Mouse (Mus musculus) MEL (cell line): ENCODE measurements around the gene Gm826. TPM values are rescaled to one million over a fixed set of nuclear protein-coding genes. Genes with fewer than 3 reads are reported as not detected.

Experiments
- DNase-seq: peaks from one replicate; pipeline ENCODE4 v3.0.0; 2011; ENCODE audit warnings: low read depth, low spot score
- H3K27ac ChIP-seq: 2 replicates; pipeline ENCODE4 v1.5.1; 2012; ENCODE audit warnings: low read depth, mild to moderate bottlenecking, control low read depth, low read length, moderate library complexity; ENCODE audit not compliant: control insufficient read depth
- H3K27me3 ChIP-seq, 2 experiments: fragments of 150-350 bp in 1 of 2; sonication (generic) in 1 of 2; 2 replicates each; pipeline ENCODE4 v1.6.1; 2012; ENCODE audit warnings: low read length in 2 of 2, mild to moderate bottlenecking in 2 of 2, improper control_type of control experiment in 1 of 2, moderate library complexity in 1 of 2; ENCODE audit not compliant: insufficient read depth in 2 of 2, control insufficient read depth in 1 of 2
- H3K36me3 ChIP-seq, 2 experiments: 2 replicates each; pipeline ENCODE4 v1.6.1; 2012 to 2014; ENCODE audit warnings: low read length in 2 of 2, improper control_type of control experiment in 1 of 2, inconsistent platforms in 1 of 2, mild to moderate bottlenecking in 1 of 2; ENCODE audit not compliant: insufficient read depth in 2 of 2, control insufficient read depth in 1 of 2
- H3K4me1 ChIP-seq, 2 experiments: fragments of 150-350 bp in 1 of 2; sonication (generic) in 1 of 2; 2 replicates each; pipeline ENCODE4 v1.6.1; 2012; ENCODE audit warnings: low read length in 2 of 2, improper control_type of control experiment in 1 of 2, mild to moderate bottlenecking in 1 of 2; ENCODE audit not compliant: insufficient read depth in 2 of 2, control insufficient read depth in 1 of 2
- H3K4me3 ChIP-seq, 2 experiments: fragments of 150-350 bp in 1 of 2; sonication (generic) in 1 of 2; 2 replicates each; pipeline ENCODE4 v1.5.1; 2012; ENCODE audit warnings: low read depth in 2 of 2, low read length in 2 of 2, mild to moderate bottlenecking in 2 of 2, moderate library complexity in 2 of 2, control low read depth in 1 of 2, improper control_type of control experiment in 1 of 2; ENCODE audit not compliant: control insufficient read depth in 1 of 2, insufficient read depth in 1 of 2
- H3K79me2 ChIP-seq: 2 replicates; pipeline ENCODE4 v1.6.1; 2012; ENCODE audit warnings: mild to moderate bottlenecking, low read length, moderate library complexity; ENCODE audit not compliant: control insufficient read depth, poor library complexity, insufficient read depth
- H3K9ac ChIP-seq: 2 replicates; pipeline ENCODE4 v1.6.1; 2012; ENCODE audit warnings: low read depth, mild to moderate bottlenecking, control low read depth, low read length, moderate library complexity; ENCODE audit not compliant: control insufficient read depth, poor library complexity, severe bottlenecking
- H3K9me3 ChIP-seq: fragments of 150-350 bp; sonication (generic); replicated peaks from 2 replicates; pipeline ENCODE4 v1.6.1; 2012; ENCODE audit warnings: mild to moderate bottlenecking, low read length, improper control_type of control experiment, moderate library complexity; ENCODE audit not compliant: insufficient read depth
- BHLHE40 ChIP-seq: IDR thresholded peaks from 2 replicates; pipeline ENCODE4 v1.6.1; 2012; ENCODE audit warnings: low read depth, mild to moderate bottlenecking, inconsistent platforms, low read length, improper control_type of control experiment, borderline replicate concordance
- ELF1 ChIP-seq: IDR thresholded peaks from 2 replicates; pipeline ENCODE4 v1.6.1; 2014; ENCODE audit warnings: low read depth, mild to moderate bottlenecking, inconsistent platforms, low read length, improper control_type of control experiment, moderate library complexity
- HCFC1 ChIP-seq: IDR thresholded peaks from 2 replicates; pipeline ENCODE4 v1.6.1; 2012; ENCODE audit warnings: low read depth, mild to moderate bottlenecking, inconsistent platforms, low read length, improper control_type of control experiment, moderate library complexity
- JUND ChIP-seq: IDR thresholded peaks from 2 replicates; pipeline ENCODE4 v1.6.1; 2011; ENCODE audit warnings: low read depth, mild to moderate bottlenecking, improper control_type of control experiment, low read length
- MAFK ChIP-seq: IDR thresholded peaks from 2 replicates; pipeline ENCODE4 v1.6.1; 2011; ENCODE audit warnings: low read depth, mild to moderate bottlenecking, low read length, improper control_type of control experiment, borderline replicate concordance
- MAZ ChIP-seq: IDR thresholded peaks from 2 replicates; pipeline ENCODE4 v1.6.1; 2012; ENCODE audit warnings: low read depth, mild to moderate bottlenecking, inconsistent platforms, low read length, improper control_type of control experiment
- MXI1 ChIP-seq: IDR thresholded peaks from 2 replicates; pipeline ENCODE4 v1.6.1; 2011; ENCODE audit warnings: mild to moderate bottlenecking, low read depth, low read length, improper control_type of control experiment
- NELFE ChIP-seq: IDR thresholded peaks from 2 replicates; pipeline ENCODE4 v1.6.1; 2011; ENCODE audit warnings: low read depth, low read length, improper control_type of control experiment
- POLR2AphosphoS5 ChIP-seq: IDR thresholded peaks from 2 replicates; pipeline ENCODE4 v1.6.1; 2012; ENCODE audit warnings: low read depth, borderline replicate concordance, mild to moderate bottlenecking, inconsistent platforms, low read length, moderate library complexity, mixed read lengths
- SMC3 ChIP-seq: IDR thresholded peaks from 2 replicates; pipeline ENCODE4 v1.6.1; 2011; ENCODE audit warnings: low read depth, low read length, improper control_type of control experiment
- USF2 ChIP-seq, 2 experiments: IDR thresholded peaks; 2 replicates each; pipeline ENCODE4 v1.6.1; 2011 to 2012; ENCODE audit warnings: improper control_type of control experiment in 2 of 2, low read length in 2 of 2, borderline replicate concordance in 1 of 2, inconsistent platforms in 1 of 2, low read depth in 1 of 2, mild to moderate bottlenecking in 1 of 2; ENCODE audit not compliant: insufficient read depth in 1 of 2
- polyA plus RNA-seq, 2 experiments: library from polyadenylated mRNA; stranded (reverse) in 1 of 2; unstranded in 1 of 2; fragments of >175 nt in 1 of 2; fragments of >200 nt in 1 of 2; gene quantifications; 2 replicates each; pipeline versions ENCODE4 v1.2.1 to v1.2.4; 2012; ENCODE audit warnings: low replicate concordance in 2 of 2, low read depth in 1 of 2; ENCODE audit not compliant: insufficient read length in 2 of 2, insufficient read depth in 1 of 2, missing spikeins in 1 of 2
- total RNA-seq: library from RNA; depleted of rRNA; stranded (reverse); fragments of 300-350 nt; gene quantifications from 2 replicates; pipeline ENCODE4 v1.2.3, GENCODE M21; 2012

Gene Gm826
- total and polyA plus RNA-seq, 3 experiments, result not detected

DNA sequence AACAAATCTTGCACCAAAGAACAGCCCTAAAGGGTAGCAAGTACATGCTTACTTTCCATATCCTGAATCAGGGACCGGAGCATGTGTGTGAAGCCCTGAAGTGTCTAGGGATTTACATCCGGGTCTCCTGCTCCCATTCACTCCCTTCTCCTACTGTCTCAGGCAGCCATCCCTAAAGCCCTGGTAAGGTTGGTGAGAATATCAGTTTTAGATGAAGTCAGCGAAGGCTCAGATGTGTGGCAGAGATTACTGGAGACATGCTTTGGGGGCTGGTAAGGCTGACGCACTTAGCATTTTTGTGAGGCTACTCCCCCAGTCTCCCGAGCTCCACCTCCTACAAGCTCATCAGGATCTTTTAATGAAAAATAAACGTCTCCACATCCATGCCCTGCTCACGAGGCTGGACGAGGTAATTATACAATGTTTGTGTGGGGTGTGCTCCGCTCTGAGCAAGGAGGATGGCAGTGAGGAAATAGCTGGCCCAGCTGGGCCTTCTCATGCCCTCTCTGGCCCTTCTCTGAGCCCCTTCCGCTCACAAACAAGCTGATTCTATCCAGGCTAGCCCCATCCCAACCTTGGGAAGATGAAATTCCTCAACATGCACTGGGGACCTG is 45.3 kb downstream of the Gm826 start:
- Histone ChIP-seq H3K4me3 (no peak overlapping the region), H3K9ac (no peak overlapping the region), H3K9me3 (no peaks in the 10 kb centered on the region), H3K4me1 (no peaks in the 10 kb centered on the region), H3K27me3 (no peaks in the 10 kb centered on the region), H3K36me3 (no peaks in the 10 kb centered on the region), H3K79me2 (no peaks in the 10 kb centered on the region), H3K27ac (no peak overlapping the region)
- DNase-seq, result no peak
- no peak for TF ChIP-seq USF2 (IDR thresholded peaks at IDR 0.05; ENCODE audit: borderline replicate concordance in 1 of 2, insufficient read depth in 1 of 2, low read depth in 1 of 2, low read length in 2 of 2)
- no peak for TF ChIP-seq MAFK
- no peak for TF ChIP-seq BHLHE40
- no peak for TF ChIP-seq SMC3
- no peak for TF ChIP-seq HCFC1
- no peak for TF ChIP-seq MAZ

- DNase-seq, result no peak
- Histone ChIP-seq H3K36me3 (no peaks in the 10 kb centered on the region), H3K27ac (no peak overlapping the region)
These were observed 57.9 kb downstream of the Gm826 start for GRCm38 (mm10) chr2:160275959-160276657.

DNA sequence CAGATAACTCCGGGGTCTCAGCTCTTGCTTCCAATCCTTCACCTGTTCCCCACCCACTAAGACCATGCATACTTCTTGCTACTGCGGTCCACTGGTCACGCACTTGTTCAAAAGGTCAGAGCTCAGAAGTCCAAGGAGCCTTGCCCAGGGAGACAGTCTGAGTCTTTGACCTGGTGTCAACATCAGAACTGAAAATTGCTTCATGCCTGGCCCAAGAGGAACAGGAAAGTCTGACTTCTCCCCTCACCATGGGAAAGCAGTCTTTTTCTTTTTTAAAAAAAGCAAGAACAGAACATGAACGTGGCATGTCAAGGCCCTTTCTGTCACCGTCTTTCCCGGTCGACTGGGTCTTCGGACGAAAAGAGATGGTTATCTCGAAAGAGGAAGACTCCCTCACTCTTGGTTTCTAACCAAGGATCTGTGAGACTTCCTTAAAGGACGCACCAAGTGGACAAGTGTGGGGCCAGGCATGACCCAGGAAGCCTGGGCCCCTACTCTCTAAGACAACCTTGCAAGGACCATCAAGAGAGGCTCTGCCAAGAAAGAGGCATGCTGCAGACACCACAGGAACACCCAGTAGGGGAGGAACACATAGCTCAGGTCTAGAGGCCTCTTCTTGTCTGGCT is 66.0 kb downstream of the Gm826 start:
- no peak overlapping the region for H3K27ac ChIP-seq

More at GRCm38 (mm10) chr2:160275959-160276657, 57.9 kb downstream of the Gm826 start:
- TF ChIP-seq NELFE, result no peak
- no peak for TF ChIP-seq MXI1
- no peak for TF ChIP-seq POLR2AphosphoS5
- TF ChIP-seq, all 39 proteins: peak for 0
- Histone ChIP-seq H3K4me1 (no peaks in the 10 kb centered on the region), H3K9ac (no peak overlapping the region), H3K4me3 (no peak overlapping the region), H3K9me3 (no peaks in the 10 kb centered on the region), H3K27me3 (no peaks in the 10 kb centered on the region), H3K79me2 (no peaks in the 10 kb centered on the region)

More for the DNA sequence above, 66.0 kb downstream of the Gm826 start:
- Histone ChIP-seq H3K36me3 (no peaks in the 10 kb centered on the region), H3K9me3 (no peaks in the 10 kb centered on the region), H3K9ac (no peak overlapping the region), H3K79me2 (no peaks in the 10 kb centered on the region), H3K27me3 (no peaks in the 10 kb centered on the region), H3K4me1 (no peaks in the 10 kb centered on the region), H3K4me3 (no peak overlapping the region)
- no peak for DNase-seq
- TF ChIP-seq JUND (no peak), ELF1 (no peak)
